Mouse (Mus musculus): ENCODE measurements around the gene Vdac1. TPM values are rescaled to one million over a fixed set of nuclear protein-coding genes. Genes with fewer than 3 reads are reported as not detected.

Vdac1 gene
- total RNA-seq (2014; fragmentation: Nextera tagmentation) (117 and 127 TPM in 2 replicates), total RNA-seq (2017) (184 and 207 TPM in 2 replicates), polyA plus RNA-seq (2012) (40.7 and 55.1 TPM in 2 replicates)

GRCm38 (mm10) chr11:52360471-52361277, at the start of gene Vdac1:
Vdac1 (plus strand) TSS chr11:52360860.
- TF ChIP-seq GATA1 (IDR thresholded peaks at IDR 0.05; ENCODE audit: borderline replicate concordance, low read length) (no peak), GATA2 (IDR thresholded peaks at IDR 0.05; ENCODE audit: borderline replicate concordance, low read depth, low read length) (no peak), CTCF (IDR thresholded peaks at IDR 0.05; ENCODE audit: low read depth, low read length) (no peak), TAL1 (conservative IDR thresholded peaks at IDR 0.05; ENCODE audit: low read depth, low read length) (no peak), POLR2AphosphoS5 (IDR thresholded peaks at IDR 0.05; ENCODE audit: insufficient replicate concordance, low read depth, low read length) (no peak)
- ATAC-seq (ENCODE audit: extremely low read depth, insufficient number of reproducible peaks, low FRiP score, poor library complexity, severe bottlenecking) = peak; percentile 59
- Histone ChIP-seq H3K27me3 (ENCODE audit: insufficient read depth, low read length) (no peaks in the 10 kb centered on the region), H3K36me3 (replicated peaks) (peaks cover 28% of the 10 kb centered on the region), H3K9me3 (replicated peaks) (peaks cover 6% of the 10 kb centered on the region), H3K4me3 (ENCODE audit: low read depth, low read length) (peak within 1 kb of the TSS; percentile 89), H3K4me1 (ENCODE audit: insufficient read depth, low read depth, low read length) (peaks cover 50% of the 10 kb centered on the region)
- DNase-seq (ENCODE audit: low spot score) = peak; percentile 94

GRCm38 (mm10) chr11:52314102-52314793, 46.4 kb upstream of the Vdac1 start:
- ATAC-seq (ENCODE audit: extremely low read depth, insufficient number of reproducible peaks, low FRiP score, poor library complexity, severe bottlenecking) (no peak), DNase-seq (ENCODE audit: low spot score) (no peak)
- Histone ChIP-seq H3K27me3 (ENCODE audit: insufficient read depth, low read length) (peaks cover 16% of the 10 kb centered on the region; the same call in 1 of the 2 replicates), H3K36me3 (replicated peaks) (no peaks in the 10 kb centered on the region), H3K9me3 (replicated peaks) (no peaks in the 10 kb centered on the region), H3K4me1 (ENCODE audit: insufficient read depth, low read depth, low read length) (no peaks in the 10 kb centered on the region), H3K4me3 (ENCODE audit: low read depth, low read length) (no peak overlapping the region)
- TF ChIP-seq CTCF (IDR thresholded peaks at IDR 0.05; ENCODE audit: low read depth, low read length) (no peak), GATA2 (IDR thresholded peaks at IDR 0.05; ENCODE audit: borderline replicate concordance, low read depth, low read length) (no peak), TAL1 (conservative IDR thresholded peaks at IDR 0.05; ENCODE audit: low read depth, low read length) (no peak)

- Histone ChIP-seq H3K9me3 (replicated peaks) (no peaks in the 10 kb centered on the region), H3K4me3 (ENCODE audit: low read depth, low read length) (no peak overlapping the region), H3K4me1 (ENCODE audit: insufficient read depth, low read depth, low read length) (no peaks in the 10 kb centered on the region), H3K36me3 (replicated peaks) (no peaks in the 10 kb centered on the region), H3K27me3 (ENCODE audit: insufficient read depth, low read length) (peaks cover 15% of the 10 kb centered on the region)
- DNase-seq (ENCODE audit: low spot score) (no peak), ATAC-seq (ENCODE audit: extremely low read depth, insufficient number of reproducible peaks, low FRiP score, poor library complexity, severe bottlenecking) (no peak)
- TF ChIP-seq GATA2 (IDR thresholded peaks at IDR 0.05; ENCODE audit: borderline replicate concordance, low read depth, low read length) (no peak), GATA1 (IDR thresholded peaks at IDR 0.05; ENCODE audit: borderline replicate concordance, low read length) (no peak), POLR2AphosphoS5 (IDR thresholded peaks at IDR 0.05; ENCODE audit: insufficient replicate concordance, low read depth, low read length) (no peak), TAL1 (conservative IDR thresholded peaks at IDR 0.05; ENCODE audit: low read depth, low read length) (no peak), CTCF (IDR thresholded peaks at IDR 0.05; ENCODE audit: low read depth, low read length) (no peak)
Observed at GRCm38 (mm10) chr11:52318445-52318844, 42.2 kb upstream of the Vdac1 start.

- ATAC-seq (ENCODE audit: extremely low read depth, insufficient number of reproducible peaks, low FRiP score, poor library complexity, severe bottlenecking) (no peak), DNase-seq (ENCODE audit: low spot score) (no peak)
- TF ChIP-seq POLR2AphosphoS5 (IDR thresholded peaks at IDR 0.05; ENCODE audit: insufficient replicate concordance, low read depth, low read length) = no peak
- no peak for TF ChIP-seq GATA1 (IDR thresholded peaks at IDR 0.05; ENCODE audit: borderline replicate concordance, low read length)
- TF ChIP-seq TAL1 (conservative IDR thresholded peaks at IDR 0.05; ENCODE audit: low read depth, low read length) = no peak
- TF ChIP-seq GATA2 (IDR thresholded peaks at IDR 0.05; ENCODE audit: borderline replicate concordance, low read depth, low read length) = no peak
- no peak for TF ChIP-seq CTCF (IDR thresholded peaks at IDR 0.05; ENCODE audit: low read depth, low read length)
- Histone ChIP-seq H3K27me3 (ENCODE audit: insufficient read depth, low read length) (peaks cover 12% of the 10 kb centered on the region), H3K36me3 (replicated peaks) (no peaks in the 10 kb centered on the region), H3K4me3 (ENCODE audit: low read depth, low read length) (no peak overlapping the region), H3K4me1 (ENCODE audit: insufficient read depth, low read depth, low read length) (no peaks in the 10 kb centered on the region), H3K9me3 (replicated peaks) (no peaks in the 10 kb centered on the region)
Observed at GRCm38 (mm10) chr11:52319664-52320063, 41.0 kb upstream of the Vdac1 start.

GRCm38 (mm10) chr11:52320529-52320928, 40.1 kb upstream of the Vdac1 start:
- Histone ChIP-seq H3K4me3 (ENCODE audit: low read depth, low read length) (no peak overlapping the region), H3K36me3 (replicated peaks) (no peaks in the 10 kb centered on the region), H3K4me1 (ENCODE audit: insufficient read depth, low read depth, low read length) (no peaks in the 10 kb centered on the region), H3K9me3 (replicated peaks) (no peaks in the 10 kb centered on the region), H3K27me3 (ENCODE audit: insufficient read depth, low read length) (peaks cover 15% of the 10 kb centered on the region)
- DNase-seq (ENCODE audit: low spot score) = no peak
- TF ChIP-seq TAL1 (conservative IDR thresholded peaks at IDR 0.05; ENCODE audit: low read depth, low read length) = no peak
- TF ChIP-seq POLR2AphosphoS5 (IDR thresholded peaks at IDR 0.05; ENCODE audit: insufficient replicate concordance, low read depth, low read length) = no peak
- no peak for TF ChIP-seq GATA1 (IDR thresholded peaks at IDR 0.05; ENCODE audit: borderline replicate concordance, low read length)
- no peak for TF ChIP-seq CTCF (IDR thresholded peaks at IDR 0.05; ENCODE audit: low read depth, low read length)
- no peak for TF ChIP-seq GATA2 (IDR thresholded peaks at IDR 0.05; ENCODE audit: borderline replicate concordance, low read depth, low read length)
- ATAC-seq (ENCODE audit: extremely low read depth, insufficient number of reproducible peaks, low FRiP score, poor library complexity, severe bottlenecking) = no peak

GRCm38 (mm10) chr11:52321540-52321939, 39.1 kb upstream of the Vdac1 start:
- DNase-seq (ENCODE audit: low spot score) = no peak
- no peak for TF ChIP-seq GATA1 (IDR thresholded peaks at IDR 0.05; ENCODE audit: borderline replicate concordance, low read length)
- TF ChIP-seq POLR2AphosphoS5 (IDR thresholded peaks at IDR 0.05; ENCODE audit: insufficient replicate concordance, low read depth, low read length) = no peak
- TF ChIP-seq CTCF (IDR thresholded peaks at IDR 0.05; ENCODE audit: low read depth, low read length) = no peak
- TF ChIP-seq TAL1 (conservative IDR thresholded peaks at IDR 0.05; ENCODE audit: low read depth, low read length) = no peak
- no peak for TF ChIP-seq GATA2 (IDR thresholded peaks at IDR 0.05; ENCODE audit: borderline replicate concordance, low read depth, low read length)
- Histone ChIP-seq H3K4me1 (ENCODE audit: insufficient read depth, low read depth, low read length) (no peaks in the 10 kb centered on the region), H3K36me3 (replicated peaks) (no peaks in the 10 kb centered on the region), H3K4me3 (ENCODE audit: low read depth, low read length) (no peak overlapping the region), H3K27me3 (ENCODE audit: insufficient read depth, low read length) (peaks cover 17% of the 10 kb centered on the region), H3K9me3 (replicated peaks) (no peaks in the 10 kb centered on the region)
- no peak for ATAC-seq (ENCODE audit: extremely low read depth, insufficient number of reproducible peaks, low FRiP score, poor library complexity, severe bottlenecking)
